Mouse (Mus musculus): Measurements from ENCODE around the gene Agbl5.
A peak's percentile ranks its signal among the peaks of the same experiment; 100 is the strongest.

Gene Agbl5

DNA sequence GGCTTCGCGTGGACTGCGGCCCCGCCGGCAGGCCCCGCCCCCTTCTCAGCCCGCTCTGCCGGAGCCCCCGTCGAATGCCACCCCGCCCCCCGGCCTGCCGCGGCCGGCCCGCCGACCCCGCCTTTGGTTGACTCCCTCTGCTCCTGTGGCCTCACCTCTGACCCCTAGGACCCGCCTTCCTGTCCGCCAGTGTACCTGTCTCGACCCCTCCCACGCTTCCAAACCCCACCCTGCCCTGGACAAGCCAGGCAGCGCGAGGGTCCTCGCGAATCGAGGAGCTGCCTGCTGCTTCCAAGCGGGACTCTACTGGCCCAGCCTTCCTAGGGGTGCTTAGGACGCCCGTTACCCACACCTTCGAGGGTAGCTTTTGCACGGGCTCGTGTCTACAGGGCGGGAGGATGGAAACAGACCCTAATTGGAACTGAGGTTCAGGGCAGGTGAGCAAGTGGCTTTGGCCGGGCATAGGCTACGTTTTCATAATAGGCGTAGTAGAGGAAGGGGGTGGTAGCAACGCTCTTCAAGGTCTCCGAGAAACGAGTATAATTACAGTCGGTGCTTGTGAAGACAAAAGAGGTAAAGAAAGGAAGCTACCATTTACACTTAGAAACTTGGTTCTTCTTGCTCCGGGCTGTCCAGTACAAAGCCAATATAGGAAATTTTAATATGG lies 727 bp downstream of the Agbl5 start:
- no peak for DNase-seq

GRCm38 (mm10) chr5:30890375-30890774 lies 1.9 kb downstream of the Agbl5 start:
- DNase-seq = no peak

DNA sequence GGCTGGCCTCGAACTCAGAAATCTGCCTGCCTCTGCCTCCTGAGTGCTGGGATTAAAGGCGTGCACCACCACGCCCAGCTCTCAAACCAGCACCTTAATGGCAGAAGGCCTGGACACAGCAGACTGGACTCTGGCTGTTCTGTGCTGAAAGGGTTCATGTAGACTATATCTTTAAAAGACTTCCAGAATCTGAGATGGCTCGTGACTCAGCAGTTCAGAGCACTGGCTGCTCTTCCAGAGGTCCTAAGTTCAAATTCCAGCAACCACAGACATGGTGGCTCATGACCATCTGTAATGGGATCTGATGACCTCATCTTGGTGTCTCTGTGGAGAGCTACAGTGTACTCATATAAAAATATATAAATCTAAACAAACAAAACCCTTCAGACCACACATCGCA lies 13.4 kb downstream of the Agbl5 start:
- DNase-seq = no peak

GRCm38 (mm10) chr5:30907413-30908059 lies 19.0 kb downstream of the Agbl5 start, which contains the start of gene Ost4:
Ost4 (minus strand) TSS chr5:30907788.
- peak; percentile 97 to 98 for DNase-seq

DNA sequence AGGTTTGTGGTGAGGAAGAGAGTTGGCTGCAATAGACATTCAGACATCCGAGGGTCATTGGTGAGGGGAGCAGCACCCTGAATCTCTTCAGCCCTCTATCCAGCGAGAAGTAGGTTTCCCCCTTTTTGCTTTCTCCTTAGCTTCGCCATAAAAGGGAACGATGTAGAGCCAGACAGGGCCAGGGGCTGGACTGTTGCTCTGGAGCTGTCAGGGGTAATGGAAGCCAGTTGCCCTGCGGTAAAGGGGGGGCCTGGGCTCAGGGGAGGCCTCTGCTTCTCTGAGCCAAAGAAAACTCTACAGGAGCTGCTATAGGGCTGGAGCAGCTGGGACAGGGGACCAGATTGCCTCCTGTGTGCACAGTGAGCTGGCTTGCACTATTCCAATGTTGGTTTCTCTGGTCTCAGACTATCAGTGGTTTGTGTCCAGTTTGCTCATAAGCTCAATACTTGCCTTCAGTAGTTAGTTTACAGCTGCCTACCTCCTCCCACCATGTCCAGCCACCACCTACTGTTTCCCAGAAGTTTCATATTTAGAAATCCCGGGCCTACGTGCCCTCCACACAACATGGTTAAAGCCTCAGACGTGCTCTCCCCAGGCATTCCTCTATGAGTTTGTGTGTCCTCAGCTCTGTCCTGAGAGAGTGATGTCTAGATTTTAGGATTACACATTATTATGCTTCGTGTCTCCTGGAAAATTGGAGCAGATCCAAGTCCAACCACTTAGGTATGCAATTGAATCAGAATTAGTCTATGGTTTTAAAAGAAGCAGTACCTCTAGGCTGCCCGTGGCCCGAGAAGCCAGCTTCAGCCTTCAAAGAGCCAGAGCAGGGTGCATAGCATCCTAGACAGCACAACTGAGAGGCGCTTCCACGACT lies 20.2 kb downstream of the Agbl5 start:
- DNase-seq = no peak

DNA sequence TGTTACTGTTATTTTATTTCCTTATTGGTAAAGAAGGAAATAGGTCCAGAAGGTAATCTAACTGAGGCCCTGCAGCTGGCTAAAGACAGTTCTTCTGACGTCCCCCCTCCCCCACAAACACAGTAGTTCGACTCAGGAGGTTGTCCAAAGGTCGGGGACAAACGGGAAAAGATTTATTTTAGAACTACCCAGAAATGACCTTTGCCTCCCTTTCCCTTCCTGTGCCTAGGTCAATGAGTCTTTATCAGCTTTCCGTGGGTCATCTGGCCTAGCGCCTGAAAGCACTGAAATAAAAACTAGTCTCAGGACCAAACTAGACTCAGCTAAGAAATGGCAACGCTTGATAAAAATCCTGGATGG lies 20.8 kb downstream of the Agbl5 start:
- DNase-seq = no peak

- no peak for DNase-seq
Observed at GRCm38 (mm10) chr5:30909863-30910262, 21.4 kb downstream of the Agbl5 start.

DNA sequence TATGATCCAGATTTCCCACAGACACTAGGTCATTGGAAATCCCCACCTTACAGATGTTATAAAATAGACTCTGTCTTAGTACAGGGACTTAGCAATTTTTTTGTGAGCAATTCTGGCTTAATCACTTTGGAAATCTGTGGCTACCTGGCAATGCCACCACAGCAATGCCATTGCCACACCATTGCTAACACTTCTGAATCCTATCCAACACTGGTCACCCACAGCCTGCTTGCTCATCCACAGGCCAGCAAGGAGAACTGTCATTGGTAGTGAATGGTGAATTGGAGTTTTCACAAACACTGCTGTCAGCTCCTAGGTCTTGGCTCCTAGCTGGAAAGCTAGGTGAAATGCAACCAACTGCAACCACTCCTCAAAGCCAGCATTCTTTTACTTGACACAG lies 22.0 kb downstream of the Agbl5 start:
- no peak for DNase-seq

DNA sequence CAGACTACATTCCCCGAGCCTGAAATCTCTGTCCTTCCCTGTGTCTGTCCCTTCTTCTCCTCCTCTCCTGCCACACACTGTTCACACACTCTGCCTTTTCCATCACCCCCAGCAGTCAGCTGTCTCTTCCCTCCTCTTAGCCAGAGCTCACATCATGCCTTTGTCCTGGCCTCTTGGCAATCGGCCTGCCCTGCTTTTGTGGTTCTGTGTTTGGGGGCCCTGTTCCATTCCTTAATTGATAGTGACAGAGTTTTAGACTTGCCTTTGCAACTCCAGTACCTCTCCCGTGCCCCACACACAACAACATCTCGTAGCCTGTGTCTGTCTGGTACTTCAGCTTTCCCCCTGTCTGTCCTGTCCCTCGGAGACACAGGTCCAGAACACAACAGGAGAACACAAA lies 23.7 kb downstream of the Agbl5 start:
- no peak for DNase-seq

DNA sequence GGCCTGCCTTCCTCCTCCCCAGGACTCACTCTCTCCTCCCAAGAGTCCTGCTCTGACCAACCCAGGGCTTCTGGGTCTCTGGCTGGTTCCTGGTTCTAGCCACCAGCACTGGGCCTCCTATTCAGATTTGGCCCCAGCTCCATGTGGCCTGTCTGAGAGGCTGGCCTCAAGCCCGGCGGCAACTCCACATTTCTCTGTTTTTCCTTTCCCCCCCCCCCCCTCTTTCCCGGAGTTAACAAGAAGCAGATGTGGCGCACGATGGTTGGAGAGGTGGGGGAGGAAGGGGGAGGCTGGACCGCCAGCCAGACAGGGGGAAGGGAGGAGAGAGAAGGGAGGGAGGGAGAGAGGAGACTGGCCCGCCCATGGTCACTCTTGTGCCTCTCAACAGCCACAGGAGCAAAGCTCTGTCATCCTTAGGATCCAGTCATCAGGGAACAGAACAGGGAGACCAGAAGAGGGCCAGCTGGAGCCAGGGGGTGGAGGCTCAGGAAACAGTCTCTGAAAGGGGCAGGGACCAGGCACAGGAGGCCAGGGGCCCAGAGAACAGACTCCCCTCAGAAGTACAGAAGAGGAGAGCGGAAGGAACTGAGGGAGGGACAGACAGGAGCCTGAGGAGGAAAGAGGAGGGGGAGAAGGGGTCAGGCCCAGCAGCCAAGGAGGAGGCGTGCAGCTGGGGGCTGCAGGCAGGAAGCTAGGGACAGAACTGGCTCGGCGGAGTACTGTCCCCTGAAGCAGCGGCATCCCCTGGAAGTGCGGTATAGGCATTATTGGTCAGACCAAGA lies 24.8 kb downstream of the Agbl5 start, which contains the start of gene Emilin1:
Emilin1 (plus strand) TSS at position 343 of the 782 bp plus-strand sequence.
- DNase-seq = no peak

DNA sequence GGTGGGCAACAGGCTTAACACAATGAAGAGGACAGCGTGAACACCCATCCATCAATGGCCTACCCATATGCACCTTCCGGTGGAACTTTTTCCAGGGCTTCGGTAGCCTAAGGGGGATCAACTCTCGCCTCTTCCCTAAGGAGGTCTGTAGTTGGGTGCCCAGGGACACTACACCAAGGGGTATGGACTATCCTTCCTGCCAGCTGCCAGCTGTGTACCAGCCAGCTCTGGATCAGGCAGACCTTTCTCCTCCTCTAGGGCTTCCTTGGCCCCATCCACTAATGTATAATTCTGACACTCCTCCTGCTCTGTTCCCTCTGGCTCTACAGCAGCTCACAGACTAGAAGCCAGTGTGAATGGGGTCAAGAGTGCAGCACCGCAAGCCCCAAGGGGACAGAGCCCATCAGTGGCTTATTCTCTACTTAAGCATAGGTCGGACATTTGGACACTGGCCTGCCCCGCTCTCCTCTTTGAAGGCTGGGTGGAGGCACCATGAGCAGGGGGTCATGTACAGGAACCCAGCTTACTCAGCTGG lies 25.7 kb downstream of the Agbl5 start:
- no peak for DNase-seq

GRCm38 (mm10) chr5:30914849-30915248 lies 26.4 kb downstream of the Agbl5 start:
- DNase-seq = no peak

- DNase-seq = peak in 1 of 2 experiments; percentile 21
Observed at GRCm38 (mm10) chr5:30915456-30915855, 27.0 kb downstream of the Agbl5 start.

GRCm38 (mm10) chr5:30915974-30916433 lies 27.5 kb downstream of the Agbl5 start:
- peak; percentile 54 to 58 for DNase-seq

- DNase-seq = no peak
Observed at GRCm38 (mm10) chr5:30916841-30917240, 28.3 kb downstream of the Agbl5 start.

DNA sequence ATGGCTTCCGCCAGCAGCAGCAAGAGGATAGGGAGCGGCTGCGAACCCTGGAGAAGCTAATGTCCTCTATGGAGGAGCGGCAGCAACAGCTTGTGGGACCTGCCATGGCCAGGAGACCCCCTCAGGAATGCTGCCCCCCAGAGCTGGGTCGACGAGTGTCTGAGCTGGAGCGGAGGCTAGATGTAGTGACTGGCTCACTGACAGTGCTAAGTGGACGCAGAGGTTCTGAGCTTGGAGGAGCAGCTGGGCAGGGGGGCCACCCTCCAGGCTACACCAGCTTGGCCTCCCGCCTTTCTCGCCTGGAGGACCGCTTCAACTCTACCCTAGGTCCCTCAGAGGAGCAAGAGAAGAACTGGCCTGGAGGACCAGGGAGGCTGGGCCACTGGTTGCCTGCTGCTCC lies 28.9 kb downstream of the Agbl5 start:
- no peak for DNase-seq

DNA sequence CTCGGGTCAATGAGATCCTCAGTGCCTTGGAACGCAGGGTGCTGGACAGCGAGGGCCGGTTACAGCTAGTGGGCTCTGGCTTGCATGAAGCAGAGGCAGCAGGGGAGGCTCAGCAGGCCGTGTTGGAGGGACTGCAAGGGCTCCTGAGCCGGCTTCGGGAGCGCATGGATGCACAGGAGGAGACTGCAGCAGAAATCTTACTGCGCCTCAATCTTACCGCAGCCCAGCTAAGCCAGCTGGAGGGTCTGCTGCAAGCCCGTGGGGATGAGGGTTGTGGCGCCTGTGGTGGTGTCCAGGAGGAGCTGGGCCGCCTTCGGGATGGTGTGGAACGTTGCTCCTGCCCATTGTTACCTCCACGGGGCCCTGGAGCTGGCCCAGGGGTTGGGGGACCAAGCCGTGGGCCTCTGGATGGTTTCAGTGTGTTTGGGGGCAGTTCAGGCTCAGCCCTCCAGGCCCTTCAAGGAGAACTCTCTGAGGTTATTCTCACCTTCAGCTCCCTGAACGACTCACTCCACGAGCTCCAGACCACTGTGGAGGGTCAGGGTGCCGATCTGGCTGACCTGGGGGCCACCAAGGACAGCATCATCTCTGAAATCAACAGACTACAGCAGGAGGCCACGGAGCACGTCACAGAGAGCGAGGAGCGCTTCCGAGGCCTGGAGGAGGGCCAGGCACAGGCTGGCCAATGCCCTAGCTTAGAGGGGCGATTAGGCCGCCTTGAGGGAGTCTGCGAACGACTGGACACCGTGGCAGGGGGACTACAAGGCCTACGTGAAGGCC lies 29.6 kb downstream of the Agbl5 start:
- DNase-seq = no peak

DNA sequence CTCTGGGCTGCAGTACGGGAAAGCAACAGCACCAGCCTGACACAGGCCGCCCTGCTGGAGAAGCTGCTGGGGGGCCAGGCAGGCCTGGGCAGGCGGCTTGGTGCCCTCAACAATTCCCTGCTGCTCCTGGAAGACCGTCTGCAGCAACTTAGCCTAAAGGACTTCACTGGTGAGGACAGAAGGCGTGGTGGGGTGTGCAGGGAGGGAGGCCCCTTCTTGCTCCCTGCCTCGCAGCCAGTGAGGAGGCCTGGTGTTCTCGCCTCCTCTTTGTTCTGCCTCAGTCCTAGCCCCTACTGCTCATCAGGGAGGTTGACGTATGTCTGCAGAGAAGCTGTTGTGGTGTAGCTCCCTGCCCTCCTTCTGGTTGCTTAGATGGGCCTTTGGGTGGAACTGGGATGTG lies 30.2 kb downstream of the Agbl5 start:
- no peak for DNase-seq

GRCm38 (mm10) chr5:30919831-30920614 lies 31.5 kb downstream of the Agbl5 start:
- no peak for DNase-seq

DNA sequence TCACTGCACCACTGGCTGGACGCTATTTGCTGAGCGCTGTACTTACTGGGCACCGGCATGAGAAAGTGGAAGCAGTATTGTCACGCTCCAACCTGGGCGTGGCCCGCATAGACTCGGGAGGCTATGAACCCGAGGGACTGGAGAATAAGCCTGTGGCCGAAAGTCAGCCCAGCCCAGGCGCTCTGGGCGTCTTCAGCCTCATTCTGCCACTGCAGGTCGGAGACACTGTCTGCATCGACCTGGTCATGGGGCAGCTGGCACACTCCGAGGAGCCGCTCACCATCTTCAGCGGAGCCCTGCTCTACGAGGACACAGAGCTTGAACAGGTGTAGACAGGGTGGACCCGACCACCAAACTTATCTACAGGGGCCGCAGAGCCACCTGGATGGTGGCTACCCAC lies 32.1 kb downstream of the Agbl5 start:
- DNase-seq = no peak
